In the genomic region with DNA sequence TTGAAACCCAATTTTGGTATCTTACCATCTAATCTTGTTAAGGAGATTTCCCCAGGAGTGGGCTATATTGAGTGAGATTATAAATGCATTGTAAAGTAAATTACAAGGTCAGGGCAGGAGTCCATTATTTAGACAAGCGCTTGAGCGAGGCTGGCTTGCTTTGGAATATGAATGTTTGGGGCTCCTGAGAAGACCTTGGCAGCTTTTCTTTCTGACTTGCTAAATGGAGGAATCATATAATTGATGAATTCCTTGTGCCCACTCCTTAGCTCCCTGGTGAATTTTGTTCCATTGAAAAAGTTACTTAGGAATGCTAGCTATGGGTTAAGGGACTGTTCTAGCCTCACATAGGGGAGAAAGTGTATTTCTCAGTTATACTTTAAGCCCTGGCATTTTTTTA, we compare ENCODE assay signal across 8 mouse cellular contexts.
"Had no signal": no experiment of that assay in that cellular context is flagged by ENCODE, and none has a peak within 500 bp of the region (broad histone marks: within the 10 kb centered on the region; RNA-seq: fewer than 3 reads in every experiment).

No protein-coding gene starts in this region.

- H3K9me3 ChIP-seq: limb, embryonic 13.5 days; midbrain, embryonic 12.5 days; neural tube, embryonic 13.5 days had no signal

- H3K4me2 ChIP-seq: limb, embryonic 13.5 days; midbrain, embryonic 12.5 days; neural tube, embryonic 13.5 days had no signal

- DNase-seq: lung, adult 2 months; spleen, adult 18-20 months; thymus, adult 18-20 months; thymus, postnatal 14 days had no signal

- H3K4me3 ChIP-seq: limb, embryonic 13.5 days; midbrain, embryonic 12.5 days; neural tube, embryonic 13.5 days had no signal

- H3K27ac ChIP-seq: liver, embryonic 14.5 days; midbrain, embryonic 12.5 days; neural tube, embryonic 13.5 days had no signal

- H3K27me3 ChIP-seq: limb, embryonic 13.5 days; midbrain, embryonic 12.5 days; neural tube, embryonic 13.5 days had no signal

- H3K9ac ChIP-seq: limb, embryonic 13.5 days; liver, embryonic 14.5 days; midbrain, embryonic 12.5 days; neural tube, embryonic 13.5 days had no signal
